Mouse (Mus musculus): ENCODE measurements around the gene Msn. TPM values are rescaled to one million over a fixed set of nuclear protein-coding genes. Genes with fewer than 3 reads are reported as not detected.
"Not testable (repeated sequence)": the region's sequence is repeated elsewhere in the genome, so short reads cannot be mapped to it uniquely, and the experiment has no call there.

Gene Msn
- total RNA-seq, 2 experiments from 2014 or later: 144 to 168 TPM

GRCm38 (mm10) chrX:96139262-96139661 is 43.4 kb downstream of the Msn start:
- DNase-seq: no peak

GRCm38 (mm10) chrX:96144960-96145488 is 49.2 kb downstream of the Msn start:
- no peak for DNase-seq

DNA sequence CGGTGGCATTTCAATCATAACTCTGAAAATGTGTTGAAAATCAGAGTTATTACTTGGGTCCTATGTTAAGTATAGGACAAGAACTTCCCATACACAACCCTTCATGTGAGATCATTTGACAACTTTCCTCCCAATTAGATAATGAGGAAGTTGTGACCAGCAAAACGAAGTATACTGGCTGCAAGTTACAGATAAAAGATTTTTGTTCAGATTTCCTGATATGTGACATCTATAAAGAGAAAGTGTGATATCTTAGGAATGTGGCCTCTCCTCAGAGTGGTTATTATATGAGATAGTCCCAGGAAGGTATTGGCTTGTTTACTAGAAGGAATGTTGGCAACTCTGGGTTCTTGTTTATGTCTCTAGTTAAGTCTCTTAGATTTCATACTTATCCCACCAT is 52.4 kb downstream of the Msn start:
- no peak for DNase-seq

- DNase-seq: no peak
These were observed 57.5 kb downstream of the Msn start for GRCm38 (mm10) chrX:96153362-96153761.

- no peak for DNase-seq
These were observed 62.1 kb downstream of the Msn start for GRCm38 (mm10) chrX:96157936-96158335.

- no peak for DNase-seq
These were observed 66.7 kb downstream of the Msn start for GRCm38 (mm10) chrX:96162571-96162970.

DNA sequence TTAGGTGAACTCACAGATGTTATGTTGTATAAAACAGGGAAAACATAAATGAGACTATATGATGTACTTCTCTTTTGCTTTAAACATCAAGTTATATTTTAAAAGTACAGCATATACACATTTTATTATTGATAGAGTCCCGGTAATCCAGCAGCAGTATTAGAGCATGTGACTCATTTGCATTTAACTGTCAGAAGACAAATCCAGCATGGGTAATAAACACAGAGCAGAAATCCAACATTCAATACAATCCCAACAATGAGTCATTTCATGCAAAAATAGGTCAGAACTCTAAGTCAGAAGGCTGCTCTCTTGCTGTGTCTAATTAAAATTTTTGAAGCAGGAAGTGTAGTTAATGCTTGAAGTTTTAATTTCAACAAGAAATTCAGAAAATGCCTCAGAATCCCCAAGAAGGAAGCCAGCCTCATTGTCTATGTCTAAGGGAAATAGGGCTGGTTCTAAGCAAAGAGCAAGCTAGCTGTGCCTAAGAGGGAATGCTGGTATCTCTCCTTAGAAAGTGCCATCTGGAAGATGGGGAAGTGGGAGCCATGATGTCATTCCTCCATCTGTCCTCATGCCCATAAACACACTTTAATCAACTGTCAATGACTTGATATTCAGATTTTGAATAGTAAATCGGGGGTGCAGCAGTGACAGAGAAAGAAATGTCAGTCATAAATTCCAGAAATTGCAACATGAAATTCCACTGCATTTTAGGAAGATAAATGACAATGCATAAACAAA is 76.0 kb downstream of the Msn start:
- no peak for DNase-seq

- peak; percentile 12 to 55 for DNase-seq
These were observed 82.6 kb downstream of the Msn start for GRCm38 (mm10) chrX:96178437-96178836.

GRCm38 (mm10) chrX:96184100-96184732 is 88.4 kb downstream of the Msn start:
- no peak for DNase-seq

GRCm38 (mm10) chrX:96205143-96205542 is 109.3 kb downstream of the Msn start:
- DNase-seq: not testable (repeated sequence)

DNA sequence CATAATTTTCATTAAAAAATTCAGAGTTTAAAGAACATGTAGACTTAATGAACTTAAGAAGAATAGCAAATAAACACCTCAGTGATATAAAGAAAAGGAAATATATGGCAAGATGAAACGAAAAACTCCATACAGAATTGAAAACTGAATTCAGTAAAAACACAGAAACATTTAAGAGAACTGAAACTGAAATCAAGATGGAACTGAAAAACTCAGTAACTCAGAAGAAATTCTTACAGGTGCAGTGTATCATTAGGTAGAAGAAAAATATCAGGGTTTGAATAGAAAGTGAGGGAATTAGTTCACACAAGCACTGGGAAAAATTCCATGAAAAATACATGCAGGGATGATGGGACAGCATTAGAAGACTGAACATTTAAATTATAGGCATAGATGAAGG is 111.0 kb downstream of the Msn start:
- no peak for DNase-seq

DNA sequence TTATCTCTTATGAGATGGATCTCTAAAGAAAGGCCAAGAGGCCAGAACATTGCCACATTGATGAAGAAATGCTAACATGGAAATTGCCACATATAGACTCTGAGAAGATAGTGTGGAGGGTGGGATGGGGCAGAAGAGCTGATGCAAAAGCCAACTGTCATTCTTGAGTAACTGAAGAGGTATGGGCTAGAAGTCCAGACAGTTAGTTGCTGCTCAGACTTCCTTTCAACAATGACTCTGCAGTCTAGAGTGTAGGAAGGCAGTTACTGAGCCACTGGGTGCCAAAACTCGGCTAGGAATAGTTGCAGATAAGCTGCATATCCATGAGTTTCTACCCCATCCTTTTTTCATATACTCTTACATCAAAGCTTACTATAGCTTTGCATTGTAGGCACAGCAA is 122.2 kb downstream of the Msn start:
- DNase-seq: no peak

Other genes starting within 250 kb of the Msn start
- gene Las1l, start 139.1 kb upstream of the Msn start, total RNA-seq (2021): 10 to 100 TPM; 42.5 to 44.9 TPM
- not detected for gene Vsig4, start 197.4 kb downstream of the Msn start, total RNA-seq (2021)

Measured in adrenal gland, postnatal 36 days (tissue).